Mouse (Mus musculus): ENCODE measurements around the gene Tmem45a.

Tmem45a gene

GRCm38 (mm10) chr16:56798873-56799272, 87.1 kb downstream of the Tmem45a start:
- no peak for DNase-seq (ENCODE audit: low read depth, low spot score)

- no peak for DNase-seq (ENCODE audit: low read depth, low spot score)
Measured at GRCm38 (mm10) chr16:56795481-56796139, 90.4 kb downstream of the Tmem45a start, which contains the start of gene Adgrg7. Gene Adgrg7, minus strand, starts transcription at chr16:56795855.

DNA sequence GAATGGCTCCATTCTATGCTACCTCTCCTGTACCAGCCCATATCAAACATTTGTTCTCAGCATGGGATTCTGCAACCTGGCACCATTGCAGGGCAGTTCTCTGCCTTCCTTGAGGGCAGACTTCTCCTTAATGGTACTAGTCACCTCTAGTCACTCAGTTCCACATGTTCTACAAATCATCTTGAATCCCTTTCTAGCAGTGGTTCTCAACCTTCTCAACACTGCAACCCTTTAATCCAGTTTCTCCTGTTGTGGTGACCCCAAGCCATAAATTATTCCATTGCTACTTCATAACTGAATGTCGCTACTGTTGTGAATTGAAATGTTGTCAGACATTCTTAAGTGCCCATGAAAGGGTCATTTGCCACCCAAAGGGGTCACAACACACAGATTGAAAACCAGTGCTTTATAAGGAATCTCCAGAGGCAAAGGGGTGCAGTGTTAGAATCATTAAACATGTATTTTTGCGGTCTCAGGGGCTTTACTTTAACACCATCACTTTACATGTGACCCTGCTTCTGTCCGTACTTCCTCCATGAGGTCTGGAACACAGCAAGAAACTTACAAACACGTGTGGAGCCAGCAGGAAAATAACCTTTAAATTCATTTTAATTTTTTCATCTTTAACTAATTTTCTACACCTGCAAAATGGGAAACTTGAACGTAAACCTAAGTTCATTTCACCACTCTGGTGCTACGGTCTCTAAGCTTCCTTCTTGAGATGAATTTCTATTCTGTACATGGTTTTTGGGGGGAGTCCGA, 91.4 kb downstream of the Tmem45a start:
- DNase-seq (ENCODE audit: low read depth, low spot score): no peak

GRCm38 (mm10) chr16:56793778-56794177, 92.2 kb downstream of the Tmem45a start:
- no peak for DNase-seq (ENCODE audit: low read depth, low spot score)

DNA sequence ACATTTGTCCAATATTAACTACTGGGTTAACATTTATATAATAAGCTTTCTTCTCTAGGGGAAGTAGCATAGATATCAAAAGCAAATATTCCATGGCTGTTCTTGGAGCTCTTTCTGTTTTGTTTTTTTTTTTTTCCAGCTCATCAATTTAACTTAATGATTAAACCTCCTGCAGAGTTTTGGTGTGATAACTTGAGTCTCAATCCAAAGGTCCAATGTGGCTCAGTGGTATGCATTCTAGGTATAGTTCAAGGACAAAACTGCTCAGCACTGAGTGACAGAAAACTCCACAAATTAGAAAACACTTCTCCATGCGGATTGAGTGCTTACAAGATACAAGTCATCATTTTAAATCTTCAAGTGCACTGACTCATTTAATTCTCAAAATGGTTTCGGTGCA, 100.0 kb downstream of the Tmem45a start:
- no peak for DNase-seq (ENCODE audit: low read depth, low spot score)

DNA sequence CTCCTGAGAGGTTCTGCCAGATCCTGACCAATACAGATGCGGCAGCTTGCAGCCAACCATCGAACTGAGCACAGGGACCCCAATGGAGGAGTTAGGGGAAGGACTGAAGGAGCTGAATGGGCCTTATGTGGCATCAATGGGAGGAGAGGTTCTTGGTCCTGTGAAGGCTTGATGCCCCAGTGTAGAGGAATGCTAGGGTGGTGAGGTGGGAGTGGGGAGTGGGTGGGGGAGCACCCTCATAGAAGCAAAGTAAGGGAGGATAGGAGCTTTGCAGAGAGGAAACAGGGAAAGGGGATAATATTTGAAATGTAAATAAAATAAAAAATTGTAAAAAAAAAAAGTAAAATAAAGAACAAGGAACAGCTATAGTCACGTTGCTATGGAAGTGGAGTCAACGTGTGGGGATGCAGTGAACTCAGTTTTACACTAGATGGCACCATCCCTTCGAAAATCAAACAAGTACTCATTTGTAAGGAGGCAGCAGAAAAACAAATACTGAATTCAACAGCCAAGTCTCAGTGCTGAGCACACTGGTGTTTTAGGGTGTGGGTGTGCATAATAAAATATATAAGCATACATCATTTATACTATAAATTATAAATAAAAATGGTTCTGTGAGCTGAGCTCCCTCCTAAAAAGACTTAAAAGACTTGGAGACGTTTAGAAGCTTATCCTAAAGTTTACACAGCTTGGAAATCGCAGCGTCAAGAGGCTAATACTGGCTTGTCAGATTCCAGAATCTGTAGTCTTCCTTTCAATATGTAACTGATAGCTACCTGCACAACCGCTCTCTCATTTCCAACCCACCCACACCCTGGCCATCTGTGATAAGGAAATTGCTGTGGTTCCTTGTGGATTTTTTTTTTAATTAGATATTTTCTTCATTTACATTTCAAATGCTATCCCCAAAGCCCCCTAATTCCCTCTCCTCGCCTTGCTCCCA, 114.5 kb downstream of the Tmem45a start:
- peak; percentile 73 for DNase-seq (ENCODE audit: low read depth, low spot score)

All from telencephalon, adult 2 months (tissue).